Mouse (Mus musculus) left cerebral cortex, adult 9 months (tissue): ENCODE measurements around the gene Uvrag.
A peak's percentile ranks its signal among the peaks of the same experiment; 100 is the strongest.

Experiments
- DNase-seq, 2 experiments: peaks; one replicate each; pipeline ENCODE4 v3.0.0; 2022; ENCODE audit warnings: low spot score in 2 of 2

The Uvrag gene

DNA sequence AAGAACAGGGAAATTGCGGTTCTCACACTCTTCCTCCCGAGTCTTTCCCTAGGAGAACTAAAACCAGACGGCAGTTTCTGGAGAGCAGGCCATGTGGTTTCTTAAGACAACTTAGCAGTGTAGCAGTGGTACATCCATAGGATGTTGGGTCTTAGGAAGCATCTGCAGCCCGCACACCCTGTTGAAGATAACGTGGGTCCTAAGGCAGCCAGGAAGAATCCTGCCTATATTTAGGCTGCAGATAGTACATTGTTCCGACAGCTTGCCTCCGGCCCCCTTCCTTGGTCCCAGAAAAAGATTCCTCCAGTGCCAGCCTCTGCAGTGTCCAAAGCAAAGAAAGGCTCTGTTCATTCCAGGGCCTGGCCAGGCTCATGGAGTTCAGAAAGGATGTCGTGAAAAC, 25.2 kb upstream of the Uvrag start:
- peak in 1 of 2 experiments; percentile 37 for DNase-seq

DNA sequence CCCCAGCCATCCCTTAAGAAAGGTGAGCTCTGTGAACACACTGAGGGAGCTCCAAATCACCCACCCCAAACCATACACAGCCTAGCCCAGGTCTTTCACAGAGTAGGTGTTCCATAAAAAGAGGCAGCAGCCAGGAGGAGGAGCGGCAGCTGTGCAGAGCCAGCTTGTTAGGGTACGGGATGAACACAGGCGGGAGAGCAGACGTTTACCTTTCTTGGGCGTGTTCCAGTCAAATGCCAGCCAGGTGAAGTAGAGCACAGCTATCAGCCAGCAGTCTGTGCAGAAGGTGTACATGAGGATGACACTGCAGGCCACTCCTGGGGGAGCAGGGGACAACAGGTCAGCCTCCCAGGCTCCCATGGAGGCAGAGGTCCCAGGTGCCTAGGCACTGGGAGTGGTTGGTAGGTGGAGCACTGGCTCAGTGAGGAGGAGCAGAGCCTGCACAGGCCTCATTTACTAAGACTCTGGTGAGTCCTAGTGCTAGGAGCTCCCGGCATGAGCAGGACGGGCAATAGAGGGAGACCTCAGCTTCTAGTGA, 24.0 kb upstream of the Uvrag start:
- no peak for DNase-seq

DNA sequence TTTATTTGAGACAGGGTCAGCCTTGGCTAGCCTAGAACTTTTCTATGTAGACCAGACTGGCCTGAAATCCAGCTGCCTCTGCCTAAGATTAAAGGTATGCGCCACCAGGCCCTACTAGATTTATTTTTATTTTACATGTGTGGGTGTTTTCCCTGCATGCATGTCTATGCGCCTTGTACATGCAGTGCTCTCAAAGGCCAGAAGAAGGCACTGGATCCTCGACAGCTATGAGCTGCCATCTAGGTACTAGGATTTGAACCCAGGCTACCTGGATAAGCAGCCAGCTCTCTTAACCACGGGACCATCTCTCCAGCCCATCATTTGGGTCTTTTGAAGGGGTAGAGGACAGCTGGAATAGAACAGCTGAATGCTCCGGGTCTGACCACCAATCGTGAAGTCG, 21.5 kb upstream of the Uvrag start:
- DNase-seq, result no peak

DNA sequence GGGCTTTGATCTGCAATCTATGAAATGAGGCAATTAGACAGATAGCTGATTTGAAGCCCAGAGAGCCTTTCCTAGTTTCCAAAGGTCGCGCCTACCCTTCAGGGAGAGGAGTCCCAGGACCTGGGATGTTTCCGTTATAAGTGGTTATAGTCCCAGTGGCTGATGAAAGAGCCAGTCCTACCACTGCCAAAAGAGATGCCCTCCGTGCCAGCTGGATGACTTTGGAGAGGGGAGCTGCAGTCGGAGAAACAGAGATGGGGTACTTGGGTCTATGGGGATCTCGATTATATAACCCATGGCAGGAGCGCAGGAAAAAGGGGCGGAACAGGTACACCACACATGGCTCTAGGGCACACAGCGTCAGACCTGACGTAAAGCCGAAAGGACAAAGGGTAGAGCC, 21.0 kb upstream of the Uvrag start:
- no peak for DNase-seq

DNA sequence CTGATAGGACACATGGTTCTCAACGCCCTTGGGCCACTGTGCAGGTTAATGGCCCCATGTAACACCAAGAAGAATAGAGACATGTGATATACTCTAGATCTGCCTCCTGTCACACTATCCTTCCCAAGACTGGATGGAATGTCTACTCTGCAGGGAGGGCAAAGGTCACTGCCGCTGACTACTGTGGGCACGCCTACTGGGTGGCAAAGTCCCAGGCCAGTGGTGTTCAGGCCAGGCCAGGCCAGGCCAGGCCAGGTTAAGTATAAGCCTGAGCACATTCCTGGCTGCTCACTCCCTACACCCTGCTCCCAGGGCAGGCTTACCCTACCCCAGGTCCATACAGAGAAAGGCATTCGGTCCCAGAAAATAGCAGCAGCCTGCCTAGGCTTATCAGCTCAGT, 20.6 kb upstream of the Uvrag start:
- no peak for DNase-seq

DNA sequence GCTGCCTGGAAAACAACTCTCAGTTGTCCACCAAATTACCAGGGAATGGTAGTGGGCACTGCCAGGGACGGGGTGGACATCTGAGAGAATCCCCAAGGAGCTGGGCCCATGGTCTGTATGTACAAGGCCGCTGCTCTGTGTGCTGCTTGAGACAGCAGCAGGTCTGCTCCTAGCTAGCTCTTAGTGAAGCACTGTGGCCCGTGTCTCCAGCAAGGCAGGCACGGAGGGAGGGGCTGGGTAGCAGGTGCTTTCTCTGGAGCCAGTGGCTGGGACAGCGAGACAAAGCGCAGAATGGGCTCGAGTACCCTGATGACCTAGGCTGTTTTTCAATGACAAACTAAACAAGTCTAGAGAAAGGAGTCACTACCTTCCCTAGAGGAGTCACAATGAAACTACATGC, 20.1 kb upstream of the Uvrag start:
- no peak for DNase-seq

DNA sequence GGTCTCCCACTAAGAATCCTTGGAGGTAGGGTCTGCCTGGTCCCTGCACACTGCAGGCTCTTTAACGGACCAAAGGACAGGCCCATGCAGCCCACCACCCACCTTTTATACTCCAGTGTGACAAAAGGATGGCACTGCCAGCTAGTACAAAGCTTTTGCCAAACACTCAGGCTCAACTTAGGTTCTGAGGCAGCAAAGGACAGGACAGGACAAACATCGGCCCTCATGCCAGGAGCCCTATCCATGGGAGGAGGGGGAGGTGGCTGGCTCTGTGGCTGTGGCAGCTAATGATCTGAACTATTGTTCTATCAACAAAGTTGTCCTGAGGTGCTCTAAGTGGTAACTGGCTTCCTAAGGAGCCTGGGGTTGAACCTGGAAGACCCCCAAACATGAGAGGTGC, 18.5 kb upstream of the Uvrag start:
- no peak for DNase-seq

DNA sequence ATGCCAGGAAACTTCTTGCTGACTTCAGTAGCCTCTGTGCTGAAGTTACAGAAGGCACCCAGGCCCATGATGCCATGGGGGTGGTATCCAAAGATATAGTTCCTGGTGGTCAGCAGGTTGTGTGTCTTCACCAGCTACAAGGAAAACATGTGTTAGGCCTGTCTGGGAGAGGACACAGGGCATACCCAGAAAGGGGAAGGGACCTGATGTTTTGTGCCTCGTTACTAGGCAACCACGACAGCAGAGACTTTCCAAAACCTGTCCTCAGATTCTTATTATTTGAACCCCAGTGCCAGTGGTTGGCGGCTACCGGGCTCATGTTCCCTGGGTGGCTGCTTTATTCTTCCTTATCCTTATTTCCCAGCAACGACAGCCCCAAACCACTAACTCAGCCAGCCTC, 18.0 kb upstream of the Uvrag start:
- no peak for DNase-seq

DNA sequence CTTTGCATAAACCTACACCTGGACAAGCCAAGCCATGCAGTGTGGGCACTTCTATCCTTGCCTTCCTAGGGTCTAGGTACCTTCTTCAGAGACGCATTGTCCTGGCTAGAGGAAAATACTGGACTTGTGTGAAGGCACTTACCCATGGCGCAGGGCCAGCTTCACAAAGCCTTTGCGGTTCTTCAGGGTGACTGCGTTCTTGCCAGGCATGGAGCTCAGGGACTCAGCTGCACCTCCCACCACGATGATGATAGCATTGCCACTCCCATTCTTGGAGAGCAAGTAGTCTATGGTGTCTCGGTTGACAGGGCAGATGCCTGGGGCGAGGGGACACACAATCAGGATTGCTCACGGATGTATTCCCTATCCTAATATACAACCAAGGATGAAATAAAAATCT, 17.1 kb upstream of the Uvrag start:
- no peak for DNase-seq

DNA sequence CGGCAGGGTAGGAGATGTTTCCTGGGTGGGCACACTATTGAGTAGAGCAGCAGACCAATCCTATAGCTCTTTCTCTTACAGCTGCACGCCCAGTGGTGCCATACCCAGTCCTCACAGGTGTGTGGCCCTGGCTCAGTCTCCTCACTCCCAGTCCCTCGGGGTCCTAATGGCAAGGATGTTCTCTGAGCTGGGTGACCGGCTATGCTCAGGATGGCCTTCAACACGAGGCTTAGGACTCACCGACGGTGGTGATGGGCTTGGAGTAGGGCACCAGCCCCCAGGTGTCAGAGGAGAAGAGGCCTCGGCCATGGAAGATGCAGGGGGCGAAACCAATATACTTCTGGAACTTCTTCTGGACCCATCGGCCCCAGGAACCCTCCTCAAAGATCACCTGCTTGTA, 15.8 kb upstream of the Uvrag start:
- no peak for DNase-seq

DNA sequence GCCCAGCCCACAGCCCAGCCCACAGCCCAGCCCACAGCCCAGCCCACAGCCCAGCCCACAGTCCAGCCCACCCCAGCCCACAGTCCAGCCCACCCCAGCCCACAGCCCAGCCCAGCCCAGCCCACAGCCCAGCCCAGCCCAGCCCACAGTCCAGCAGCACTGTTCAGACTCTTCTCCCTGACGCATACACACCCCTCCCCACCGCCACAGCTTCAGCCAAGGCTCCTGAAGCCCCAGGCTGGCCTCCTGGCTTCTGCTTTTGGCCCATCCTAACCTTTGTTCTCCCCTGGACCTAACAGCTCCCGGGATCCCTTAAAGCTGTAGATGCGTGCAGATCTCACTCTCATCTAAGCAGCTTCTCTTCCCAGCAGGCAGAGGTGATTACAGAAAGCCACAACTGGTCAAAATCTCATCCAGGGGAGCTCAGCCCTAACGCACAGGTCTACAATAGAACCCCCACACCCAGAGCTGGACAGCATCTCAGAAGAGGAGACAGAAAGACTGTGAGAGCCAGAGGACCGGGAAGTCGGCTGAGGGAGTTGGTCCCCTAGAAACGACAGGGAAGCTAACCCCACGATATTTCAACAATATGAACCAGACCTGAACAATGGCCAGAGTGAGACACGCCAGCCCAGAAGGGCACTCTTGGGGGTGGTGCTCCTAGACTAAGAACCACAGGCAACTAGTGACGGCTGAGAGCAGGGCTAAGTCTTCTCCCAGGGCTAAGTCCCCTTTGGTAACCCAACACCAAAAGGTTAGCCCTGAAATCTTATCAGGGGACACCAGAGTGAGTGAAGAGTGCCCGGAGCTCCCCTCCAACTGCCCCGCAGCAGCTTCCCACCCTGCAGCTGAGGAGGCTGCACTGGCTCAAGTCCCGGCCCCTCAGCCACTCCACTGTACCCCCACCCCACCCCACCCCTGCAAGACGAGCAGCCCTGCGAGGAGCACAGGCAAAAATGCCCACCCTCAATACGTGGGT, 14.7 kb upstream of the Uvrag start:
- no peak for DNase-seq

DNA sequence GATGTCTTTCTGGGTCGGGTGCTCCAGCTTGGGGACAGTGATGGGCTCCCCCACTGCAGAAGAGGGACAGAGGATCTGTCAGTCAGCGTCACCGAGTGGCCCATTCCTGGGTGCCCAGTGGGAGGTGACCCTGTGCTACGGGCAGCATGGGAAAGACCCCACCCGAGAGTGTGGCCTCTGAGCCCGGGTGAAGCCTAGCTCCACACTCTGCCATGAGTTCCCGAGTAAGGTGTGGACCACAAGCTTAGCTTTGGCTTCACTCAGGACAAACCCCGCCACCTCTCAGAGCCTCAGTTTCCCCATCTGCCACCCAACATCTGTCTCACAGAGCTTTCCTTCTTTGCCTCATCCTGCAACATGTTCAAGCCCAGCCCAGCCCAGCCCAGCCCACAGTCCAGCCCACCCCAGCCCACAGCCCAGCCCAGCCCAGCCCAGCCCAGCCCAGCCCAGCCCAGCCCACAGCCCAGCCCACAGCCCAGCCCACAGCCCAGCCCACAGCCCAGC, 13.8 kb upstream of the Uvrag start:
- no peak for DNase-seq

DNA sequence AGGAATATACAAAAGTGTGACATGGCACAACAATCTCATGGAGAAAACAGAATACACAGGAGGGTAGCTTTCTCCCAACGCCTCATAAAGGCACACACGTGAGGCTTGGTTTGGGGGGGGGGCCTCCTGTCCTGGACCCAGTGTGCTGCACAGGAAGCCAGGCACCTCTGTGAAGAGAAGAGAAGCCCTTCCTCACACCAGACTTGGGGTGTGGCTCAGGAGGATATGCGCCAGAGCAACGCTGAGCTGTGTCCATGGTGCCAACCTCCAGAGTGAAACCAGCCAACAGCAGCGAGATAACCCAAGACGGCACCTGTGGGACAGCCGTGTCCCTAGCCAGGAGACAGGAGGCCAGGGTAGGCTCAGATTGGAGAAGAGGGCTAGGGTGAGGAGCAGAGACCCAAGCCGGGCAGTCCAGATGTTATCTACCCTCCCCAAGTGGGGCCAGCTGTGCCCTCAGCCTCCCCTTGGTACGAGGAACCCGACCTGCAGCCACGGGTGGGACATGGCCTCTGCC, 12.8 kb upstream of the Uvrag start:
- DNase-seq, result no peak

DNA sequence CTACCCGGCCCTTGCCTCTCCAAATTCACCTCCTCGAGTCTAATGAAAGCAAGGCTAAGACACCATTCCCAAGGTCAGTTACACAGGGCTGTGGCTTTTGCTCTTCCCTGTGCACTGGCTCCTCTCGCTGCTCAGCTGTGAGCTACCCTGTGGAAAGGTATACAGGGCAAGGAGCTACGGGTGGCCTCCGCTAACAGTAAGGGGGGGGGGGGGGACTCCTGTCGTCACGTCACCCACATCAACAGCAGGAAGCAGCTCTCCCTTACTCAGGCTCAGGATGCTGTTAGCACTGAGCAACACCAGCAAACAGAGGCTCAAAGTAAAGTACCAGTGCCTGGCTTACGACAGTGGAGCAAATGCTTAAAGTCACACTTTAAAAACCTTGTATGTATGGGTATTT, 11.8 kb upstream of the Uvrag start:
- no peak for DNase-seq

DNA sequence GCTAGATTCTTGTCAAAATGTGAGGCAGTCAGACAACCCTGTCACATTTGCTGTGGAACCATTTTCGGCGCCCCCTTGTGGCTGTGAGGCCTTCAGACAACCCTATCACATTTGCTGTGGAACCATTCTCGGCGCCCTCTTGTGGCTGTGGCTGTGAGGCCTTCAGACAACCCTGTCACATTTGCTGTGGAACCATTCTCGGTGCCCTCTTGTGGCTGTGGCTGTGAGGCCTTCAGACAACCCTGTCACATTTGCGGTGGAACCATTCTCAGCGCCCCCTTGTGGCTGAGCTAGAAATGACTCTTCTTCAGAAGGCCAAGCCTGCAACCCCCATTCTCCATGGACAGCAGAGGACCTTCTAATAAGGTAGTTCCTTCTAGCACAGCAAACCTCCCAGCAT, 10.4 kb upstream of the Uvrag start:
- DNase-seq, result peak; percentile 84 to 98

DNA sequence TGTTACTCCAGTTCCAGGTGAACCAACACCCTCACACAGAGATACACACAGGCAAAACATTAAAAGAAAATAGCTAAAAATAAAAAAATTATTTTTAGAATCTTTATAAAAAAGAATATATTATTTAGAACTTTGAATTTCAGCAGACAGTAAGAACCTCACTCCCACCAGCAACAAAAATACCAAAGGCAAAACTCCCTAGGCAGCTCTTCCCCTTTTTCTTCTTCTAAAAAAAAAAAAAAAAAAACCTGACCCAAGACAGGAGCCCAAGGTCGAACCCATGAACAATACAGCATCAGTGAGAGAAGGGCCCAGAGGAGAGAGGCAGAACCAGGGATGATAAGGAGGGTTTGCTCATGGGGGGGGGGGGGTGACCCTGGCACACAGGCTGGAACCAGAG, 8.1 kb upstream of the Uvrag start:
- DNase-seq, result no peak

DNA sequence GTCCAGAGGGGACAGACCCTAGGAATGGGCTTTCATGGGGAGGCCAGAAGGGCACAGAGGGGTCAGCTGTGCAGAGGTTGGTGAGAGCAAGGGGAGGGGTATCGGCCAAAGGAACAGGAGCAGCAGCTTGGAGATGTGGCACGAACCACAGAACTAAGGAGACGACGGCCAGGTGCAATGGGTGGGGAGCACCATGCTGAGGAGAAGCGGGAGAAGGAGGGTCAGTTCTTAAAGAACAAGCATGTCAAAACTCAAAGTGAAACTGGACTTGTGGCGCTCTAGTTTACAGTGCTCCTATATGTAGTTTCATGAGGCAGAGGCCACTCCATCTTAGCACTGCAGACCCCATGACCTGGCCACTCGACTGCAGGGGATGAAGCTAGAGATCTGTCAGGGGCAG, 6.6 kb upstream of the Uvrag start:
- no peak for DNase-seq

DNA sequence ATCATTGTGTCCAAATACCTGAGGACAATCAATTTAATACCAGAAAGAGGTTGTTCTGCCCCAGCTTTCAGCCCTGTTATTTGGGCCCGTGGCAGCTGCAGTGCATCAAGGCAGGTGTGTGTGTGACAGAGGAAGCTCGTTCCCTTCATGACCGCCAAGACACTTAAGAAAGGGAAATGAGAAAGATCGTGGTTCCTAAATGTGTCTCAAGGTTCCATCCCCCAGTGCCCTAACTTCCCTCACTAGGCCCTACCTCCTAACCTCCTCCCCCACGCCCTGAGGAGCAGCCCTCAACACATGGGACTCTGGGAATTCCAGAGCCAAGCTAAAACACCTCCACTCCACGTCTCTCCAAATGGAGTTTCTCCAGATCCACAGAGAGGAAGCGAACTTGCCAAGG, 6.0 kb upstream of the Uvrag start:
- DNase-seq, result no peak

DNA sequence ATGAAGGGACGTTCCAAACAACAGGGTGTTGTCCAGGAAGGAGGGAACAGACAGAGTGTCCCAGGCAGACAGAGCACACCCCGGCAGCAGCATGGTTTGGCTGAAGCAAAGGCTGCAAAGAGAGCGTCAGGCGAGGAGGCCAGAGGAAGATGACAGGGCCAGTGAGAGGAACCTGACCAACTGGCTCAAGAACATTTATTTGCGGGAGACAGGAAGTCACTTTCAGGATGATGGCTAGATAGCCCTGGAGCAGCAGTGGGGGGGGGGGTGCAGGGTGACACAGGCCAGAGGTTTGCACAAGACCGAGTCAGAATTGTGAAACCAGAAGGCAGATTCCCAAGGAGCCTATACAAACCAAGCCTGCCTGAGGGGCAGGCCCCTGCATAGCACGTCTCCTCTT, 5.1 kb upstream of the Uvrag start:
- DNase-seq, result no peak

DNA sequence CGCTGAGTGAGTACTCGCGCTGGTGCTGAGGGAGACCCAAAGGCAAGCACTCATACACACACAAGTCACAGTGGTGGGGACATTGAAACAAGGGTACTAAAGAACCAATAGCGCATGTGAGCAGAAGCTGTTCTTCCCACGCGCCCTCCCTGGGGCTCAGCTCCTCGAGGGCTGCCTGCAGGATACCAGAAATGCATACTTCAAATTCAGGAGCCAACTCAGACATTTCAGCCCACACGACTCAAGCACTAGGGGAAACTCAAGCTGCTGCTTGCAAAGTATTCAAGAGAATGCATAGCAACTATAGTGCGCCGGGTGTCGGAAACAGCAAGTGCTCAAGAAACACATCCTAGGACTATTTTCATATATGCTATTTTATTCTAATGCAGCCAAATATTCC, 3.7 kb upstream of the Uvrag start:
- peak; percentile 65 to 82 for DNase-seq

DNA sequence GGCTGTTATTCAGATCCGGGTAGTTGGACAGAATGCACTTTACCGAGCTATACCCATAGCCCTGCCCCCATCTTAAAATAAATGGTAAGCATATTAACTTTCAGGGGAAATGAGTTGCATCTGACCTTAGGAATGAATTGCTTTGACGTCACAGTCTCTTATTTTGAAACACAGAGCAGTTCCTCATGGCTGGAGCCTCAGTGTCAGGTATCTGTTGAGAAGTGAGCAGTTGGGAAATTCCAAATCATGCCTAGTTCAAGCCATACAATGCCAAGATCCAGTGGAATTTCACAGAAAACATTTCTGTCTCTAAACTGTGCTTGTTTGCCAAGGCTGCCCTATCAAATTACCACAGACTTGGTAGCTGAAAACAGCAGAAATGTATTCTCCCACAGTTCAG, 2.3 kb upstream of the Uvrag start:
- no peak for DNase-seq

DNA sequence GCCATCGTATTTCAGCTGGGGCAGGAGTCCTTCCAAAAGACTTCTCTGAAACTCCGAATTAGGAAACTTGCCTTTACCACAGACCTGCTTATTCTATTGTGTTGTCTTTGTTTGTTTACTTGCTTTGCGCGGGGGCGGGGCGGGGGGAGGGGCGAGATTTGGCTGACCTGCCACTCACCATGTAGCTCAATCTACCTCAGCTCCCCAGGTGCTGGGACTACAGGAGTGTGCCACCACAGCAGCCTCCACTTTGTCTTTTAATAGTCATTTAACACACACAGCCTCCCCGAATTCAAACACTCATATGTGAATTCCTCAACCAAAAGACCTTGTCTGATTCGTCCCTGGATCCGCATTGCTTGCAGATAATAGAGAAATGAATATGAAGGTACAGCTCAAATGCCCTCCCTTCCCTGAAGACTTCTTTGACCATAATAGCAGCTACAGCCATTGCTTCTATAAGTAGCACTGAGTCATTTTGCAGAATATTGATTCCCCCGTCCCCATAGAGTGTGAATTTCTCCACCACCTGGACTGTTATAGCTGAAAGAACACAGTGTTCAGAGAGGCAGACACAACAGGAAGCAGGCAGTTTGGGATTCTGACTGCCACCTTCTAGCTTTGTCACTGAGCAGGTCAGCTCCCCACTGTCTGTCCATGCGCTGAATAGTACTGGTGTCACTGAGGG, 1.1 kb upstream of the Uvrag start:
- peak in 1 of 2 experiments; percentile 55 for DNase-seq

DNA sequence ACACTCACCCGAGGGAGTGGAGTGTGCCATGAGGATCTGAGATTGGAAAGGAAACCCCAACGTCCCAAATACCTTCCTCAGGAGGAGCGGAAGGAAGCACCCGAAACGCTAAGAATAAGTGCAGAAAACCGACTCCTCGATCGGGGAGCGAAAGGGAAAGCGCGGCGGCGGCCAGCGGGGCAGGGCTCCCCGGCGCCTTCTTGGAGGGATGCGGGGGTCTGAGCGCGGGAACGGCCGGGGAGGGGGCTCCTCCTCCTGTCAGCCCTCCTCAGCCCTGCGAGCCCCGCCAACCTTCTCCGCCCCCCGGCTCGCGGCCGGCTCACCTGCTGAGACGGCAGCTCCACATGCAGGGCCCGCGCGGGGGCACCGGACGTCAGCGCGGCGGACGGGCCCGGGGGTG, 430 bp downstream of the Uvrag start:
- DNase-seq, result no peak
